Mouse (Mus musculus) liver, adult 2 months (tissue): ENCODE data around the gene Sap30bp. TPM values are rescaled to one million over a fixed set of nuclear protein-coding genes. Genes with fewer than 3 reads are reported as not detected.

Experiments
- DNase-seq: peaks from one replicate; pipeline ENCODE4 v3.0.0-alpha.2; 2011; ENCODE audit warnings: low read depth, low spot score; ENCODE audit errors: extremely low read depth
- H3K27ac ChIP-seq: fragments of 200-500 bp; replicated peaks from 2 replicates; pipeline ENCODE4 v1.5.1; 2012; ENCODE audit warnings: low read depth, mild to moderate bottlenecking, control low read depth, inconsistent platforms, low read length; ENCODE audit not compliant: insufficient read depth
- H3K27me3 ChIP-seq: fragments of 200-500 bp; 2 replicates; pipeline ENCODE4 v1.6.1; 2012; ENCODE audit warnings: mild to moderate bottlenecking, moderate library complexity, low read length, inconsistent platforms; ENCODE audit not compliant: control insufficient read depth, insufficient read depth
- H3K36me3 ChIP-seq: fragments of 200-500 bp; 2 replicates; pipeline ENCODE4 v1.6.1; 2012; ENCODE audit warnings: low read length, inconsistent platforms; ENCODE audit not compliant: control insufficient read depth, insufficient read depth
- H3K4me1 ChIP-seq: fragments of 200-500 bp; 2 replicates; pipeline ENCODE4 v1.6.1; 2011; ENCODE audit warnings: low read length; ENCODE audit not compliant: control insufficient read depth, insufficient read depth
- H3K4me3 ChIP-seq: fragments of 200-500 bp; 2 replicates; pipeline ENCODE4 v1.5.1; 2011; ENCODE audit warnings: low read depth, mild to moderate bottlenecking, control low read depth, low read length, moderate library complexity; ENCODE audit not compliant: insufficient read depth
- H3K79me2 ChIP-seq: fragments of 200-500 bp; 2 replicates; pipeline ENCODE4 v1.6.1; 2012; ENCODE audit warnings: inconsistent platforms, mild to moderate bottlenecking, low read length, moderate library complexity; ENCODE audit not compliant: control insufficient read depth, insufficient read depth
- H3K9ac ChIP-seq: fragments of 200-500 bp; 2 replicates; pipeline ENCODE4 v1.6.1; 2012; ENCODE audit warnings: low read depth, mild to moderate bottlenecking, control low read depth, inconsistent platforms, low read length
- CTCF ChIP-seq: fragments of 200-500 bp; IDR thresholded peaks from 2 replicates; pipeline ENCODE4 v1.5.1; 2011; ENCODE audit warnings: low read depth, low read length, control low read depth
- POLR2A ChIP-seq: fragments of 200-500 bp; IDR thresholded peaks from 2 replicates; pipeline ENCODE4 v1.6.1; 2011; ENCODE audit warnings: low read length, control low read depth; ENCODE audit not compliant: insufficient read depth; ENCODE audit errors: extremely low read depth
- WGBS: fragments of 180-500 bp; shearing (Covaris S2); methylation state at CpG from one replicate; pipeline ENCODE4 v1.1.7; 2018; 5-methylcytosine and 5-hydroxymethylcytosine counted together
- polyA plus RNA-seq: library from polyadenylated mRNA; depleted of rRNA; stranded (reverse); fragments of >200 nt; gene quantifications from 2 replicates; pipeline ENCODE4 v1.2.3, GENCODE M21; 2012
- total RNA-seq: library from RNA; depleted of rRNA; stranded (reverse); fragments of >200 nt; gene quantifications from 2 replicates; pipeline ENCODE4 v1.2.3, GENCODE M21; 2014

Gene Sap30bp
- total and polyA plus RNA-seq, 2 experiments, result 12.7 to 16.0 TPM

DNA sequence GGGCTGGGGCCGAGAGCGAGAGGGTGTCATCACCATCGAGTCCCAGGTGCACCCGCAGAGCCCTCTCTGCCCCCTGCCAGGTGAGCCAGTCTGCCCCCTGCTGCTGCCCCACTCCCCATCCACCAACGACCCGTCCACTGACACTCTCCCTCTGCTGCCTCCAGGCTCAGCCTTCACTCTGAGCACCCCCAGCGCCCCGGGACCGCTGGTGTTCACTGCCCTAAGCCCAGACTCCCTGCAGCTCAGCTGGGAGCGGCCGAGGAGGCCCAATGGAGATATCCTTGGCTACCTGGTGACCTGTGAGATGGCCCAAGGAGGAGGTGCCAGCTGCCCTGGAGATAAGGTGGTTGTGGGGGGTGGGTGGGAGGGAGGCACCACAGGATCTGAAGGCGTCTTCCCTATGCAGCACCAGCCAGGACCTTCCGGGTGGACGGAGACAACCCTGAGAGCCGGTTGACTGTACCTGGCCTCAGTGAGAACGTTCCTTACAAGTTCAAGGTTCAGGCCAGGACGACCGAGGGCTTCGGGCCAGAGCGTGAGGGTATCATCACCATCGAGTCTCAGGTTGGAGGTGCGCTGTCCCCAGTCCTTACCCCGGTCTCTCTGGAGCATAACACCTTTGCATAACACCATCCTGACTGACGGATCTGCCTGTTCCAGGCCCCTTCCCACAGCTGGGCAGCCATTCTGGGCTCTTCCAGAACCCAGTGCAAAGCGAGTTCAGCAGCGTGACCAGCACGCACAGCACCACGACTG, 74.2 kb downstream of the Sap30bp start:
- Histone ChIP-seq H3K36me3 (no peaks in the 10 kb centered on the region), H3K27ac (no peak overlapping the region), H3K27me3 (no peaks in the 10 kb centered on the region), H3K4me1 (peaks cover 7% of the 10 kb centered on the region), H3K9ac (no peak overlapping the region), H3K79me2 (no peaks in the 10 kb centered on the region), H3K4me3 (no peak overlapping the region)
- DNase-seq, result no peak
- TF ChIP-seq CTCF (no peak), POLR2A (no peak)
- WGBS, result 91% methylated on average over 28 of the region's 28 CpGs

- Histone ChIP-seq H3K4me3 (no peak overlapping the region), H3K79me2 (no peaks in the 10 kb centered on the region), H3K9ac (no peak overlapping the region), H3K27ac (no peak overlapping the region), H3K27me3 (no peaks in the 10 kb centered on the region), H3K36me3 (no peaks in the 10 kb centered on the region), H3K4me1 (peaks cover 10% of the 10 kb centered on the region)
- WGBS, result 92% methylated on average over 11 of the region's 11 CpGs
- no peak for TF ChIP-seq CTCF
- TF ChIP-seq POLR2A, result no peak
- DNase-seq, result no peak
Observed at GRCm38 (mm10) chr11:116008411-116008810, 75.3 kb downstream of the Sap30bp start.

DNA sequence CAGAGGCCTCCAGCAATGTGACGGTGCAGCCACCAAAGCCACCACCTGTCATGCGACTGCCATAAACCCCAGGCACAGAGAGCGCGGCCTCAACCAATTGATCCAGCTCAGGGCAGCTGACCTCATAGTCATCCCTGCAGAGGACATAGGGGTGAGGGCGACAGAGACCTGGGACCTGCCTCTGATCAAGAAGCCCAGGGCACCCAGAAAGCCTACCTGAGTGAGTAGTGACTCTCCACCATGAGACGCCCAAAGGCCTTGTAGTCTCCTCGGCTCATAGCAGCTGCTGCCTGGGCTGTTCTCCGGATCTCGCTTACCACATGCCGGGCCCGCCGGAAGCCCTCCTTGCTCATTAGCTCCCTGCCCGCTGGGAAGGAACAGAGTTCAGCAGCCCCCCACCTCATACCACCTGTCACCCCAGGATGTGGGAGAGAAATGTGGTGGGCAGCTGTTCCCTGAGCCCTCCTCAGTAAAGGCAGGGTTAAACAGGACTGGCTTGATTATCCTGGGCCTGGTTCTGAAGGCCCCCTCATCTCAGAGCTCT, 75.8 kb downstream of the Sap30bp start:
- Histone ChIP-seq H3K79me2 (no peaks in the 10 kb centered on the region), H3K4me1 (peaks cover 10% of the 10 kb centered on the region), H3K9ac (no peak overlapping the region), H3K36me3 (no peaks in the 10 kb centered on the region), H3K4me3 (no peak overlapping the region), H3K27me3 (no peaks in the 10 kb centered on the region), H3K27ac (no peak overlapping the region)
- TF ChIP-seq POLR2A, result no peak
- no peak for TF ChIP-seq CTCF
- no peak for DNase-seq
- 96% methylated on average over 13 of the region's 13 CpGs for WGBS

GRCm38 (mm10) chr11:116009661-116010060, 76.6 kb downstream of the Sap30bp start:
- Histone ChIP-seq H3K4me1 (peaks cover 10% of the 10 kb centered on the region), H3K79me2 (no peaks in the 10 kb centered on the region), H3K27me3 (no peaks in the 10 kb centered on the region), H3K36me3 (no peaks in the 10 kb centered on the region), H3K4me3 (no peak overlapping the region), H3K9ac (no peak overlapping the region), H3K27ac (no peak overlapping the region)
- 93% methylated on average over 11 of the region's 11 CpGs for WGBS
- no peak for DNase-seq
- TF ChIP-seq POLR2A (no peak), CTCF (no peak)

DNA sequence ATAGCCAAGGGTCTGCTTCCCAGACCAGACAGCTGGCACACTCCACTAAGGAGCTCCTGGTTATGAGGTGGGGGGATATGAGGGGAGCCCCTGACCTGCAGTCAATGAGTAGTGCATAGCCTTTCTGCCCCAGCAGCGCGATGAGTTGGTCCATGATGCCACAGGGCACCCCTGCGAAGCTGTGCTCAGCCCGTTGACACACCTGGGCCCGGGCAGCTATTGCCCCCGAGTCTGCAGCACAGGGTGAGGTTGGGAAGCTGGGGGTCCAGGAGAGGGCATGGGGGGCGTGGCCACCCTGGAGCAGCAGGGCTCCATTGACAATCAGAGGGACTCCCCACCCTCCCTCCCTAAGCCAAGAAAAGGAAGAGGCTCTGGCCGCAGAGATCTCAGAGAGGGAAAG, 77.1 kb downstream of the Sap30bp start:
- Histone ChIP-seq H3K36me3 (no peaks in the 10 kb centered on the region), H3K4me3 (no peak overlapping the region), H3K27me3 (no peaks in the 10 kb centered on the region), H3K79me2 (no peaks in the 10 kb centered on the region), H3K9ac (no peak overlapping the region), H3K4me1 (peaks cover 11% of the 10 kb centered on the region), H3K27ac (no peak overlapping the region)
- 92% methylated on average over 8 of the region's 8 CpGs for WGBS
- TF ChIP-seq CTCF, result no peak
- no peak for TF ChIP-seq POLR2A
- DNase-seq, result no peak

- H3K79me2 ChIP-seq, result no peaks in the 10 kb centered on the region
- TF ChIP-seq CTCF (no peak), POLR2A (no peak)
- no peak overlapping the region for H3K4me3 ChIP-seq
- H3K9ac ChIP-seq, result no peak overlapping the region
- H3K27ac ChIP-seq, result no peak overlapping the region
- WGBS, result 91% methylated on average over 5 of the region's 5 CpGs
- H3K36me3 ChIP-seq, result no peaks in the 10 kb centered on the region
- H3K27me3 ChIP-seq, result no peaks in the 10 kb centered on the region
- peaks cover 7% of the 10 kb centered on the region; the same call in 1 of the 2 replicates for H3K4me1 ChIP-seq
- no peak for DNase-seq
Observed at GRCm38 (mm10) chr11:116010948-116011347, 77.9 kb downstream of the Sap30bp start.
